Mouse (Mus musculus): Measurements from ENCODE around the gene Eef1e1.

The Eef1e1 gene

DNA sequence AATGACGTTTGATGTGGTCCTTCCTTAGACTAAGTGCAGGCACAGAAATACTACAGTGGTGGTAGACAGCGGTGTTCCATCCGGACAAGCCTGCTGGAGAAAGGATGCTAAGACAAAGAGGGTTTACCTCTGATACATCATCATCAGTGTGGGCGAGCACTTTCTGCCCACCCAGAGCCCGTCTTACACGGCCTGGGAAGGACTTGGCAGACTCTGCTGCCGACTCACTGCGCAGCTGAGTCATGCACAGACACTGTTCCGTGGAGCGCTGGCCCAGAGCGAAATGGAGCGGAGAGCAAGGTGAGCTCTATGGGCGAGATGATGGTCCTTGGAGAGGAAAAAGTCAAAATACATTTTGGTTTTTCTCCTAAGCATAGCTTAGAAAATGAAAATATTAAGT is 55.9 kb downstream of the Eef1e1 start:
- TF ChIP-seq GATA4 (IDR thresholded peaks at IDR 0.05; ENCODE audit: insufficient replicate concordance, low read length) = no peak

- no peak for TF ChIP-seq GATA4 (IDR thresholded peaks at IDR 0.05; ENCODE audit: insufficient replicate concordance, low read length)
Observed at GRCm38 (mm10) chr13:38602243-38602832, 56.5 kb downstream of the Eef1e1 start.

- no peak for TF ChIP-seq GATA4 (IDR thresholded peaks at IDR 0.05; ENCODE audit: insufficient replicate concordance, low read length)
Observed at GRCm38 (mm10) chr13:38600811-38601210, 58.0 kb downstream of the Eef1e1 start.

GRCm38 (mm10) chr13:38597076-38597475 is 61.8 kb downstream of the Eef1e1 start:
- no peak for TF ChIP-seq GATA4 (IDR thresholded peaks at IDR 0.05; ENCODE audit: insufficient replicate concordance, low read length)

DNA sequence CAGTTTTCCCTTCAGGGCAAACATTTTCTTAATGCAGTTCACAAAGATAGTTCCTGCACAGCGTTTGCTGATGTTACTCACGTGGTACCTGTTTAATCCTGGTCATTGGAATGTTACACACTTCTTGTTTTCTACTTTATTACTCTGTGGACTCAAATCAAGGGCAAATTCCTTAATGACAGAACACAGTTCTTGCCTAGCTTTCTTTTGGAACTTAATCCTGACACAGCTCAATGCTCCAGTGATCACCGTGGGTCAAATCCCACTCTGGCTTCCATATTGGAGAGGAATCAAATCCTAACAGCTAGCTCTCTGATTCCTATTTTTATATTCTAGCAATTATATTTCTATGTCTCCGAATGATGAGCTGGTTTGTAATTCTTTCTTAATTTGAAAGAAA is 62.4 kb downstream of the Eef1e1 start:
- no peak for TF ChIP-seq GATA4 (IDR thresholded peaks at IDR 0.05; ENCODE audit: insufficient replicate concordance, low read length)
